Mouse (Mus musculus): ENCODE results near the gene Brwd3.

Gene Brwd3

DNA sequence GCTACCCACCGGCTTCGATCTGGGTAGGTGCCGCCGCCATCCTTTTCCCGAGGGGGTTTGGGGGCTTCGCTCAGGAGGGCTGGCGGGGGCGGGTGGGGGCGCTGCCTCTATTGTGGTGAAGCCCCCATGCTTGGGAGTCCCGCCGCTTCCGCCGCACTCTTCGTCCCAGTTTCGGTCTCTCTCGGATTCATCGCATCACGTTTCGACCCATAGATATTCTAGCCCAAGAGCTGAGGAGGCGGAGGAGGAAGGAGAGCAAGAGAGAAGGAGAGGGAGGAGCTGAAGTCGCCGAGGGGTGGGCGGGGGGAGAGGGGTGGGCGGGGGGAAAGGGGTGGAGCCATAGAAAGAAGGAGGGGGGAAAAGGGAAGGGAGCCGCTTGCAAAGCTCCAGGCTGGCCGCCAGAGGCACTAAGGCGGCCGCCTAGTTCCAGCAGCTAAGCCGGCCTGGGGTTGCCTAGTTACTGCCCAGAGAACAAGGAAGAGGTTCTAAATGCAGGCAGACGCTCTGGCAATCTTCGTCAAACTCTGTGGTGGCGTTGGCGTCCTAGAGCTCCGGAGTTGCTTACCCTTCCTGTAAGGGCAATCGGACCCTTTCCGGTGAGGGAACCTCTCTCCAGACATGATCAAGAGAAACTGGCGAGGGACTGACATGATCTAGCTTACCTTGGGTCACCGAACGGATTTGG is at the start of gene Brwd3:
Brwd3 (minus strand) TSS at position 283 of the 685 bp plus-strand sequence.
- DNase-seq (ENCODE audit: inconsistent ontology term) = peak; percentile 84

DNA sequence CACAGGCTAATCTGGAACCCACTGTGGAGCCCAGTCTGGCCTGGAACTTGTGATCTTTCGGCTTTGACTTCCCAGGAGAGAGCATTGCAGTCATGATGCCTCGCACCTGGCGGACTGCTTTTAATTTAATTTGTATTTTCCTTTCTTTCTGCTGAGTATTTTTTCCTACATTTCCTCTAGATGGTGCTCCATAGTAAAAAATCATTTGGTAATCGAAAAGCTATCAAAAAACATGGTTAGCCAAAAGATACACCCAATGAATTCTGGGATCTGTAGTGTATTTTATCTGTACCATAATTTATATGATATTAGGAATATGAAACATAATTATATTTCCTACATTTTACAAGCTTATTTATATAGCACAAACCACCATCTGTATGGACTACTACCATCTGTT is 28.5 kb upstream of the Brwd3 start:
- no peak for DNase-seq (ENCODE audit: inconsistent ontology term)

GRCm38 (mm10) chrX:108842705-108843104 is 8.5 kb upstream of the Brwd3 start:
- DNase-seq (ENCODE audit: inconsistent ontology term) = no peak

DNA sequence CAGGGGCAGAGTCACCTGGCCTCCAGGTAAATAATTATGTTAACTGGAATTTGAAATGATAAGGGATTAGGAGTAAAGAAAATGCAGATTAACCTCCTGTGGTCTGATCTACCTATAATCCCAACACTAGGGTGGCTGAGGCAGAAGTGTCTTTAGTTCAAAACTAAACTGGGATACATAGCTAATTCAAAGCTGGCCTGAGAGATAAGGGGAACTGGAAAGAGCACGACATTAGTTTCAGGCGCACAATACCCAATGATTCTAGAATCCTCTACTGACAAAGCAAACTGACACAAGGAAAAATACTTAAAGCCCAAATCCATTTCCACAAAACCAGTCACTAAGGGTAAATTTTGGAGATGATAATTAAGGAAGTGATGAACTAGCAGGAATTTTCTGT is 2.2 kb upstream of the Brwd3 start:
- DNase-seq (ENCODE audit: inconsistent ontology term) = no peak

DNA sequence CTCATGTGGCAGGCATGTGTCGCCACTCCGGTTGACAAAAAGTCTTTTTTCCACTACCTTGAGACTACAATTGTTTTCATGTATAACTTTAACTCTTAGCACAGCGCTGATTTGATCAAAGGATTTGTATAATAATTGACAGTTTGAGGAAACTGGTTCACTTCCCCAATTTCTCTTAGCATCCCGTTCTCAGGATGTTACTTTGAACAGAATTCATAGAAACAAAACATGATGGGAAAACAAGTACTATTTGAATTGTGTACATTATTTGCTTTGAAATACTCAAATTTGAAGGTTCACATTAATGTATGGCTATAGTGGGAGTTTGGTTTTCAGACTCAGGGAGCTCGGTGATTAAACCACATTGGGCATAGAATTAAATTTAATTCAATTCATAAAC is 1.1 kb upstream of the Brwd3 start:
- no peak for DNase-seq (ENCODE audit: inconsistent ontology term)

GRCm38 (mm10) chrX:108833381-108834020 is 671 bp downstream of the Brwd3 start:
- peak; percentile 24 for DNase-seq (ENCODE audit: inconsistent ontology term)

GRCm38 (mm10) chrX:108832674-108833189 is 1.4 kb downstream of the Brwd3 start:
- peak; percentile 82 for DNase-seq (ENCODE audit: inconsistent ontology term)

DNA sequence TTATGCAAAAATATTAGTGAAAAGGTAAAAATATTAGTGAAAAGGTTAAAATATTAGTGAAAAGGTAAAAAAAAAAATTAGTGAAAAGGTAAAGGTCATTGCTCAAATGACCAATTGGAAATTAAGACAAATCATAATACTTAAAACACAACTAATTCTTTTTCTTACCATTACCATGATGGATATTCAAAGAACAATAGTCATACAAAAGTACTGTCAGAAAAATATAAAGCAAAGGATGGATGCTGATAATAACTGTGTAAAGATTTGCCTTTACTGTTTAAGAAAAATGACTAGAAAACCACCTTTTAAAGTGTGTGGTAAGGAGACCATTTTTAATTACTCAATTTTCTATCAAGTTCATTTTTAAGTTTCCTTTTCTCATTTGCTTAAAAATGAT is 2.9 kb downstream of the Brwd3 start:
- DNase-seq (ENCODE audit: inconsistent ontology term) = no peak

DNA sequence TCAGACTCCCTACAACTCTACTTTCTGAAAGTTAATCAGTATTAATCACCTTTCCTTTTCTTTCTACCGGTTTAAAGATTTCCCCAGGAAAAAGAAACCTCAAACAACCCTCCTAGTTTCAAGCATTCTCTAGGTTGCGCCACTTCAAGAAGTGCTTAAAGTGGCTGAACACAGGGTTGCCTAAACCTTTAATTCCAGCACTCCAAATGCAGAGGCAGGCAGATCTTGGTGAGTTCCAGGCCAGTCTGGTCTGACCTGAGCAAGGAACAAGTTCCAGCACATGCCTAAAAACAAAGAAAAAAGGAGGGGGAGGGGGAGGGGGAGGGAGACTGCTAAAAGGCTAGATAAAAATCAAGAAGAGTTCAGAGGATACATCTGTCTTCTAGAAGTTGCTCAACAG is 6.1 kb downstream of the Brwd3 start:
- no peak for DNase-seq (ENCODE audit: inconsistent ontology term)

- no peak for DNase-seq (ENCODE audit: inconsistent ontology term)
Observed at GRCm38 (mm10) chrX:108797268-108797667, 36.9 kb downstream of the Brwd3 start.

- no peak for DNase-seq (ENCODE audit: inconsistent ontology term)
Observed at GRCm38 (mm10) chrX:108783724-108784123, 50.4 kb downstream of the Brwd3 start.

- DNase-seq (ENCODE audit: inconsistent ontology term) = peak; percentile 78
Observed at GRCm38 (mm10) chrX:108731755-108732154, 102.4 kb downstream of the Brwd3 start.

GRCm38 (mm10) chrX:108729564-108729963 is 104.6 kb downstream of the Brwd3 start:
- peak; percentile 40 for DNase-seq (ENCODE audit: inconsistent ontology term)

- DNase-seq (ENCODE audit: inconsistent ontology term) = no peak
Observed at GRCm38 (mm10) chrX:108729068-108729467, 105.1 kb downstream of the Brwd3 start.

- no peak for DNase-seq (ENCODE audit: inconsistent ontology term)
Observed at GRCm38 (mm10) chrX:108728334-108728733, 105.8 kb downstream of the Brwd3 start.

DNA sequence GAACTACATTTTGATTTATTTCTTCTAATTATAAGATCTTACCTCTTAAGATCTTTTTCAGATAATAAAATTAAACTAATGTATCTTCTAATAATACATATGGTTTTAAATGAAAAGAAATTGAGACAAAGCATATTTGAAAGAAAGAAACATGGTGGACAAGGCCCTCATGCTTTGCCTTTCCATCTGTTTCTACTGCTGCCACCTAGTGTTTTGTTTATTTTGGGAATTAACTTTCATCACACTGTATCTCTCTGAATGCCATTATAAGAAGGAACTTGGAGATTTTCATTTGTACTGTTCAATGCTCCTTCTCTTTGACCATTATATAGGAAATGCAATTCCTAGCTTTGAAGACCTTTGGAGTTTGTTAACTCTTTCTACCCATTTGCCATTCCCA is 109.9 kb downstream of the Brwd3 start:
- DNase-seq (ENCODE audit: inconsistent ontology term) = no peak

GRCm38 (mm10) chrX:108722447-108722846 is 111.7 kb downstream of the Brwd3 start:
- DNase-seq (ENCODE audit: inconsistent ontology term) = peak; percentile 17

GRCm38 (mm10) chrX:108704312-108704711 is 129.9 kb downstream of the Brwd3 start:
- DNase-seq (ENCODE audit: inconsistent ontology term) = no peak

Data from Muller cell, postnatal 12 days (primary cell).